Mouse (Mus musculus): ENCODE results near the gene Dao. TPM values are rescaled to one million over a fixed set of nuclear protein-coding genes. Genes with fewer than 3 reads are reported as not detected.

Dao gene
- polyA plus RNA-seq, 1 experiment from 2014 or later = 35.3 TPM

- no peaks in the 10 kb centered on the region for H3K9me3 ChIP-seq (replicated peaks; ENCODE audit: low read length)
- DNase-seq (ENCODE audit: low spot score) = no peak
- 84% methylated on average over 12 of the region's 12 CpGs for WGBS
- H3K4me2 ChIP-seq (ENCODE audit: low read length) = no peak overlapping the region
- ATAC-seq (replicated peaks; ENCODE audit: low FRiP score, low read depth) = peak; percentile 34; the same call in 1 of the 2 replicates
- TF ChIP-seq CTCF (IDR thresholded peaks at IDR 0.05; ENCODE audit: low read depth) = no peak
- no peak overlapping the region for H3K4me3 ChIP-seq (replicated peaks; ENCODE audit: low read depth, low read length)
- no peak overlapping the region for H3K27ac ChIP-seq
- H3K36me3 ChIP-seq (ENCODE audit: insufficient read depth, low read length) = no peaks in the 10 kb centered on the region
- no peaks in the 10 kb centered on the region for H3K27me3 ChIP-seq (ENCODE audit: insufficient read depth, low read length)
- no peaks in the 10 kb centered on the region for H3K4me1 ChIP-seq (replicated peaks; ENCODE audit: insufficient read depth, low read length)
- H3K9ac ChIP-seq (ENCODE audit: low read depth, low read length) = no peak overlapping the region
Observed at GRCm38 (mm10) chr5:114028111-114028510, 24.6 kb downstream of the Dao start.

DNA sequence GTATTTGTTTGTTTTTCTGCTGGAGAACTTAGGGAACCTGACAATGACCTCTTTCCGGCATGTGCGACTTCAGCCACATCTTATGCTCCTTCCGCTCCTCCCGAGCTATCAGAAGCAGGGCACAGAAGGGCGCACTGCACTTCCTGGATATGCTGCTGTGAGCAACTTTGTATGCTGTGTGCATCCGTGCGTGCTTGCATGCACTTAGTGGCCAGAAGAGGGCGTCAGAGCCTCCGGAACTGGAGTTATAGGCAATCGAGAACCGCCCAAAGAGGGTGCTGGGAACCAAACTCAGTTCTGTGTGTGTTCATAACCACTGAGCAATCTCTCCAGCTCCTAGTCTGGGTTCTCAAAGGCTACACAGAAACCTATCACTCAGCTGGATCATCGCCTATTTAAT lies 27.1 kb downstream of the Dao start:
- H3K36me3 ChIP-seq (ENCODE audit: insufficient read depth, low read length) = no peaks in the 10 kb centered on the region
- no peak overlapping the region for H3K27ac ChIP-seq
- no peak overlapping the region for H3K4me2 ChIP-seq (ENCODE audit: low read length)
- H3K4me3 ChIP-seq (replicated peaks; ENCODE audit: low read depth, low read length) = no peak overlapping the region
- DNase-seq (ENCODE audit: low spot score) (no peak), ATAC-seq (replicated peaks; ENCODE audit: low FRiP score, low read depth) (no peak)
- no peak overlapping the region for H3K9ac ChIP-seq (ENCODE audit: low read depth, low read length)
- TF ChIP-seq CTCF (IDR thresholded peaks at IDR 0.05; ENCODE audit: low read depth) = peak; percentile 28; the same call in 1 of the 2 replicates
- WGBS = 92% methylated on average over 12 of the region's 12 CpGs
- H3K27me3 ChIP-seq (ENCODE audit: insufficient read depth, low read length) = no peaks in the 10 kb centered on the region
- H3K9me3 ChIP-seq (replicated peaks; ENCODE audit: low read length) = no peaks in the 10 kb centered on the region
- H3K4me1 ChIP-seq (replicated peaks; ENCODE audit: insufficient read depth, low read length) = no peaks in the 10 kb centered on the region

DNA sequence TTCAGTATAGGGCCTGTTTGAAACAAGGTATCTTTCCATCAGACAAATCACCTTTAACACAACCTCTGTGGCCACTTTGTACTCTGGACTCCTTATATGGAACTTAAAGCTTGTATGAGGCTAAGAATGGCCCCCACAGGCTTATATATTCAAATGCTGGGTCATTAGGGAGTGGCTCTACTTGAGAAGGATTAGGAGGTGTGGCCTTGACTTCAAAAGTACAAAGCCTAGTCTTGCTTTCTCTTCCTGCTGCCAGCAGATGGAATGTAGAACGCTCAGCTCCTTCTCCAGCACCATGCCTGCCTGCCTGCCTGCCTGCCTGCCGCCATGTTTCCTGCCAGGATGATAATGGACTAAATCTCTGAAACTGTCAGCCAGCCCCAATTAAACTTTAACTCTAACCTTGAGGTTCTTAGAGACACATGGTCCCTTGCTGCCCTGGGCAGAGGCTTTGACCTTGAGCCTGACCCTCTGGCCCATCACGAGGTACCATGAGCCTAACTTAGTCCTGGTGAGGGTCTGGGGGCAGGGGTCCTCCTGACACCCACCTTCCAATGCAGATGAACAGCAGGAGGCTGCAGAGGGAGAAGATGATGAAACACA lies 28.8 kb downstream of the Dao start:
- 82% methylated on average over 3 of the region's 3 CpGs for WGBS
- Histone ChIP-seq H3K36me3 (ENCODE audit: insufficient read depth, low read length) (no peaks in the 10 kb centered on the region), H3K4me1 (replicated peaks; ENCODE audit: insufficient read depth, low read length) (no peaks in the 10 kb centered on the region), H3K4me2 (ENCODE audit: low read length) (no peak overlapping the region), H3K27ac (no peak overlapping the region), H3K9ac (ENCODE audit: low read depth, low read length) (no peak overlapping the region), H3K27me3 (ENCODE audit: insufficient read depth, low read length) (no peaks in the 10 kb centered on the region), H3K9me3 (replicated peaks; ENCODE audit: low read length) (no peaks in the 10 kb centered on the region), H3K4me3 (replicated peaks; ENCODE audit: low read depth, low read length) (no peak overlapping the region)
- DNase-seq (ENCODE audit: low spot score) = no peak
- TF ChIP-seq CTCF (IDR thresholded peaks at IDR 0.05; ENCODE audit: low read depth) = no peak
- no peak for ATAC-seq (replicated peaks; ENCODE audit: low FRiP score, low read depth)

GRCm38 (mm10) chr5:114034393-114034792 lies 30.9 kb downstream of the Dao start:
- 75% methylated on average over 7 of the region's 7 CpGs for WGBS
- Histone ChIP-seq H3K27ac (no peak overlapping the region), H3K9me3 (replicated peaks; ENCODE audit: low read length) (no peaks in the 10 kb centered on the region), H3K36me3 (ENCODE audit: insufficient read depth, low read length) (no peaks in the 10 kb centered on the region), H3K4me3 (replicated peaks; ENCODE audit: low read depth, low read length) (no peak overlapping the region), H3K4me1 (replicated peaks; ENCODE audit: insufficient read depth, low read length) (no peaks in the 10 kb centered on the region), H3K9ac (ENCODE audit: low read depth, low read length) (no peak overlapping the region), H3K4me2 (ENCODE audit: low read length) (no peak overlapping the region), H3K27me3 (ENCODE audit: insufficient read depth, low read length) (no peaks in the 10 kb centered on the region)
- TF ChIP-seq CTCF (IDR thresholded peaks at IDR 0.05; ENCODE audit: low read depth) = no peak
- ATAC-seq (replicated peaks; ENCODE audit: low FRiP score, low read depth) = no peak
- DNase-seq (ENCODE audit: low spot score) = no peak

- H3K27ac ChIP-seq = no peak overlapping the region
- TF ChIP-seq CTCF (IDR thresholded peaks at IDR 0.05; ENCODE audit: low read depth) = no peak
- ATAC-seq (replicated peaks; ENCODE audit: low FRiP score, low read depth) = peak; percentile 84
- no peak overlapping the region for H3K4me3 ChIP-seq (replicated peaks; ENCODE audit: low read depth, low read length)
- peak; percentile 66 for DNase-seq (ENCODE audit: low spot score)
- no peaks in the 10 kb centered on the region for H3K36me3 ChIP-seq (ENCODE audit: insufficient read depth, low read length)
- no peak overlapping the region for H3K4me2 ChIP-seq (ENCODE audit: low read length)
- H3K4me1 ChIP-seq (replicated peaks; ENCODE audit: insufficient read depth, low read length) = no peaks in the 10 kb centered on the region
- no peak overlapping the region for H3K9ac ChIP-seq (ENCODE audit: low read depth, low read length)
- H3K27me3 ChIP-seq (ENCODE audit: insufficient read depth, low read length) = no peaks in the 10 kb centered on the region
- H3K9me3 ChIP-seq (replicated peaks; ENCODE audit: low read length) = no peaks in the 10 kb centered on the region
- WGBS = 28% methylated on average over 10 of the region's 10 CpGs
Observed at GRCm38 (mm10) chr5:114035111-114035510, 31.6 kb downstream of the Dao start.

DNA sequence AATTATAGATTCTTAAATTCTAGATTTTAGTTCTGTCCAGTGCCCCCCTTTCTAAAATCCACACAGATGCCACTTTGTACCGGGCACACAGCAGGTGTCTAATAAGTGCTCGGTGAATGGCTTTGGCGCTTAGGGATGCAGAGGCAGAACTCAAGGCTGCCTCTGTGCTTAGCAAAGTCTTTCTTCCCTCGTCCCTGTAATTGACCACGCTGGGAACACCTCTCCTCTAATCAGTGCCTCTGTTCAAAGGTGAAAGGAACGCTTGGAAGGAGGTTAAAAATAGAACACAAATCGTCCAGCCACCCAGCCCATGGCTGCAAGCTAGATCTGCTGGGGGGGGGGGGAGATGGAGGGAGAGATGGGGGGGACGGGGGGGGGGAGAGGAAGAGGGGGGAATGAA lies 37.0 kb downstream of the Dao start:
- ATAC-seq (replicated peaks; ENCODE audit: low FRiP score, low read depth) = no peak
- WGBS = 29% methylated on average over 7 of the region's 8 CpGs
- no peak for DNase-seq (ENCODE audit: low spot score)

GRCm38 (mm10) chr5:114040911-114041310 lies 37.4 kb downstream of the Dao start:
- ATAC-seq (replicated peaks; ENCODE audit: low FRiP score, low read depth) (no peak), DNase-seq (ENCODE audit: low spot score) (no peak)
- H3K27ac ChIP-seq = no peak overlapping the region

More for the DNA sequence above, 37.0 kb downstream of the Dao start:
- Histone ChIP-seq H3K4me1 (replicated peaks; ENCODE audit: insufficient read depth, low read length) (no peaks in the 10 kb centered on the region), H3K4me3 (replicated peaks; ENCODE audit: low read depth, low read length) (no peak overlapping the region), H3K27ac (no peak overlapping the region), H3K9ac (ENCODE audit: low read depth, low read length) (no peak overlapping the region), H3K4me2 (ENCODE audit: low read length) (no peak overlapping the region), H3K9me3 (replicated peaks; ENCODE audit: low read length) (no peaks in the 10 kb centered on the region), H3K27me3 (ENCODE audit: insufficient read depth, low read length) (no peaks in the 10 kb centered on the region), H3K36me3 (ENCODE audit: insufficient read depth, low read length) (no peaks in the 10 kb centered on the region)
- no peak for TF ChIP-seq CTCF (IDR thresholded peaks at IDR 0.05; ENCODE audit: low read depth)

More at GRCm38 (mm10) chr5:114040911-114041310, 37.4 kb downstream of the Dao start:
- Histone ChIP-seq H3K27me3 (ENCODE audit: insufficient read depth, low read length) (no peaks in the 10 kb centered on the region), H3K9me3 (replicated peaks; ENCODE audit: low read length) (no peaks in the 10 kb centered on the region), H3K9ac (ENCODE audit: low read depth, low read length) (no peak overlapping the region), H3K4me3 (replicated peaks; ENCODE audit: low read depth, low read length) (no peak overlapping the region), H3K36me3 (ENCODE audit: insufficient read depth, low read length) (no peaks in the 10 kb centered on the region), H3K4me2 (ENCODE audit: low read length) (no peak overlapping the region), H3K4me1 (replicated peaks; ENCODE audit: insufficient read depth, low read length) (no peaks in the 10 kb centered on the region)
- no peak for TF ChIP-seq CTCF (IDR thresholded peaks at IDR 0.05; ENCODE audit: low read depth)
- WGBS = 75% methylated on average over 1 of the region's 1 CpGs

Data from kidney, postnatal 0 days (tissue).